Mouse (Mus musculus) midbrain, postnatal 0 days (tissue): Measurements from ENCODE around the gene Nr2f2. TPM values are rescaled to one million over a fixed set of nuclear protein-coding genes. Genes with fewer than 3 reads are reported as not detected.

Source experiments
- ATAC-seq: fragments of 200-750 bp; cut with Nextera tagmentation; 2 replicates; pipeline ENCODE4 v1.8.0; 2017; ENCODE audit warnings: moderate number of reproducible peaks, mild to moderate bottlenecking, moderate TSS enrichment, moderate library complexity; ENCODE audit not compliant: low FRiP score
- DNase-seq: peaks from one replicate; pipeline ENCODE4 v3.0.0-alpha.2; 2015; ENCODE audit warnings: low spot score
- H3K27ac ChIP-seq: fragments of 300-500 bp; sonication (generic); 2 replicates; pipeline ENCODE4 v1.5.1; 2014; ENCODE audit warnings: low read depth, mild to moderate bottlenecking, low read length, mixed read lengths
- H3K27me3 ChIP-seq: fragments of 300-500 bp; sonication (generic); 2 replicates; pipeline ENCODE4 v1.6.1; 2014; ENCODE audit warnings: low read length, control low read depth, mixed read lengths; ENCODE audit not compliant: insufficient read depth
- H3K36me3 ChIP-seq: fragments of 300-500 bp; sonication (generic); 2 replicates; pipeline ENCODE4 v1.6.1; 2014; ENCODE audit warnings: low read length, control low read depth, mixed read lengths; ENCODE audit not compliant: insufficient read depth
- H3K4me1 ChIP-seq: fragments of 300-500 bp; sonication (generic); 2 replicates; pipeline ENCODE4 v1.6.1; 2014; ENCODE audit warnings: mild to moderate bottlenecking, control low read depth, antibody characterized with exemption, low read length, mixed read lengths; ENCODE audit not compliant: insufficient read depth
- H3K4me2 ChIP-seq: fragments of 300-500 bp; sonication (generic); 2 replicates; pipeline ENCODE4 v1.6.1; 2014; ENCODE audit warnings: low read depth, mild to moderate bottlenecking, low read length, mixed read lengths; ENCODE audit not compliant: poor library complexity, severe bottlenecking
- H3K4me3 ChIP-seq: fragments of 300-500 bp; sonication (generic); 2 replicates; pipeline ENCODE4 v1.5.1; 2014; ENCODE audit warnings: low read depth, mild to moderate bottlenecking, low read length, moderate library complexity
- H3K9ac ChIP-seq: fragments of 300-500 bp; sonication (generic); replicated peaks from 2 replicates; pipeline ENCODE4 v1.6.1; 2014; ENCODE audit warnings: mild to moderate bottlenecking, low read length, moderate library complexity, mixed read lengths; ENCODE audit not compliant: poor library complexity, severe bottlenecking
- H3K9me3 ChIP-seq: fragments of 300-500 bp; sonication (generic); 2 replicates; pipeline ENCODE4 v1.6.1; 2016; ENCODE audit warnings: low read length, control low read depth
- CTCF ChIP-seq: IDR thresholded peaks from 2 replicates; pipeline ENCODE4 v1.5.1; 2016; ENCODE audit warnings: antibody characterized with exemption, mild to moderate bottlenecking
- WGBS: fragments of 180-500 bp; shearing (Covaris S2); extraction: QIAGEN DNeasy Blood & Tissue Kit; methylation state at CpG from one replicate; pipeline ENCODE4 v1.1.7; 2014; 5-methylcytosine and 5-hydroxymethylcytosine counted together
- polyA plus RNA-seq: library from polyadenylated mRNA; unstranded; fragments of >200 nt; fragmentation: Nextera tagmentation; extraction: Ambion mirVana; gene quantifications from 2 replicates; pipeline ENCODE4 v1.2.1, GENCODE M21; 2015
- total RNA-seq: library from RNA; depleted of rRNA; stranded (reverse); fragments of >200 nt; gene quantifications from 2 replicates; pipeline ENCODE4 v1.2.3, GENCODE M21; 2014

Nr2f2 gene
- total and polyA plus RNA-seq, 2 experiments from 2014 or later: 38.9 to 81.6 TPM

- DNase-seq (no peak), ATAC-seq (no peak)
- Histone ChIP-seq H3K36me3 (no peaks in the 10 kb centered on the region), H3K9ac (no peak overlapping the region), H3K4me2 (no peak overlapping the region), H3K4me3 (no peak overlapping the region), H3K27me3 (peaks cover 70% of the 10 kb centered on the region), H3K4me1 (no peaks in the 10 kb centered on the region), H3K9me3 (no peaks in the 10 kb centered on the region), H3K27ac (no peak overlapping the region)
- 10% methylated on average over 11 of the region's 11 CpGs for WGBS
- TF ChIP-seq CTCF: no peak
Observed at GRCm38 (mm10) chr7:70333851-70334250, 32.7 kb downstream of the Nr2f2 start.

GRCm38 (mm10) chr7:70332926-70333664, 33.4 kb downstream of the Nr2f2 start:
- no peak for TF ChIP-seq CTCF

GRCm38 (mm10) chr7:70332064-70332850, 34.3 kb downstream of the Nr2f2 start:
- no peaks in the 10 kb centered on the region for H3K36me3 ChIP-seq
- no peaks in the 10 kb centered on the region for H3K9me3 ChIP-seq
- H3K9ac ChIP-seq: peak overlapping the region; percentile 24; the same call in 1 of the 2 replicates
- peak overlapping the region; percentile 26 for H3K4me3 ChIP-seq
- no peak for TF ChIP-seq CTCF
- no peaks in the 10 kb centered on the region for H3K4me1 ChIP-seq
- peak overlapping the region; percentile 43 for H3K4me2 ChIP-seq
- peaks cover 59% of the 10 kb centered on the region for H3K27me3 ChIP-seq
- no peak for ATAC-seq
- DNase-seq: no peak
- WGBS: 6% methylated on average over 26 of the region's 26 CpGs
- H3K27ac ChIP-seq: peak overlapping the region; percentile 55; the same call in 1 of the 2 replicates

More at GRCm38 (mm10) chr7:70332926-70333664, 33.4 kb downstream of the Nr2f2 start:
- Histone ChIP-seq H3K4me2 (no peak overlapping the region), H3K36me3 (no peaks in the 10 kb centered on the region), H3K9ac (no peak overlapping the region), H3K4me1 (no peaks in the 10 kb centered on the region), H3K4me3 (no peak overlapping the region), H3K27me3 (peaks cover 64% of the 10 kb centered on the region), H3K27ac (no peak overlapping the region; the same call in 1 of the 2 replicates), H3K9me3 (no peaks in the 10 kb centered on the region)
- ATAC-seq: no peak
- WGBS: 9% methylated on average over 14 of the region's 14 CpGs
- no peak for DNase-seq

GRCm38 (mm10) chr7:70331243-70332063, 35.1 kb downstream of the Nr2f2 start:
- peak; percentile 72 for DNase-seq

GRCm38 (mm10) chr7:70330761-70331242, 35.7 kb downstream of the Nr2f2 start:
- H3K4me3 ChIP-seq: peak overlapping the region; percentile 26; the same call in 1 of the 2 replicates
- peaks cover 57% of the 10 kb centered on the region for H3K27me3 ChIP-seq
- H3K4me2 ChIP-seq: peak overlapping the region; percentile 43
- WGBS: 1% methylated on average over 19 of the region's 19 CpGs
- H3K4me1 ChIP-seq: no peaks in the 10 kb centered on the region
- H3K9ac ChIP-seq: no peak overlapping the region
- DNase-seq (no peak), ATAC-seq (no peak)
- no peaks in the 10 kb centered on the region for H3K36me3 ChIP-seq
- peak overlapping the region; percentile 57 for H3K27ac ChIP-seq
- no peaks in the 10 kb centered on the region for H3K9me3 ChIP-seq
- TF ChIP-seq CTCF: no peak

More at GRCm38 (mm10) chr7:70331243-70332063, 35.1 kb downstream of the Nr2f2 start:
- Histone ChIP-seq H3K36me3 (no peaks in the 10 kb centered on the region), H3K4me2 (peak overlapping the region; percentile 43), H3K27ac (0 out of 2 replicates have a peak overlapping the region, but pooled peaks have one; percentile 55), H3K4me3 (peak overlapping the region; percentile 26), H3K4me1 (no peaks in the 10 kb centered on the region), H3K9me3 (no peaks in the 10 kb centered on the region), H3K9ac (peak overlapping the region; percentile 24; the same call in 1 of the 2 replicates), H3K27me3 (peaks cover 57% of the 10 kb centered on the region)
- ATAC-seq: peak; percentile 50; the same call in 1 of the 2 replicates
- WGBS: 2% methylated on average over 47 of the region's 48 CpGs
- no peak for TF ChIP-seq CTCF
